Mouse (Mus musculus): ENCODE measurements around the gene Josd1. TPM values are rescaled to one million over a fixed set of nuclear protein-coding genes. Genes with fewer than 3 reads are reported as not detected.

Gene Josd1
- polyA plus RNA-seq, 1 experiment from 2014 or later: 13.8 TPM

GRCm38 (mm10) chr15:79661852-79662251 lies 25.9 kb downstream of the Josd1 start:
- no peak for DNase-seq (ENCODE audit: low spot score)

DNA sequence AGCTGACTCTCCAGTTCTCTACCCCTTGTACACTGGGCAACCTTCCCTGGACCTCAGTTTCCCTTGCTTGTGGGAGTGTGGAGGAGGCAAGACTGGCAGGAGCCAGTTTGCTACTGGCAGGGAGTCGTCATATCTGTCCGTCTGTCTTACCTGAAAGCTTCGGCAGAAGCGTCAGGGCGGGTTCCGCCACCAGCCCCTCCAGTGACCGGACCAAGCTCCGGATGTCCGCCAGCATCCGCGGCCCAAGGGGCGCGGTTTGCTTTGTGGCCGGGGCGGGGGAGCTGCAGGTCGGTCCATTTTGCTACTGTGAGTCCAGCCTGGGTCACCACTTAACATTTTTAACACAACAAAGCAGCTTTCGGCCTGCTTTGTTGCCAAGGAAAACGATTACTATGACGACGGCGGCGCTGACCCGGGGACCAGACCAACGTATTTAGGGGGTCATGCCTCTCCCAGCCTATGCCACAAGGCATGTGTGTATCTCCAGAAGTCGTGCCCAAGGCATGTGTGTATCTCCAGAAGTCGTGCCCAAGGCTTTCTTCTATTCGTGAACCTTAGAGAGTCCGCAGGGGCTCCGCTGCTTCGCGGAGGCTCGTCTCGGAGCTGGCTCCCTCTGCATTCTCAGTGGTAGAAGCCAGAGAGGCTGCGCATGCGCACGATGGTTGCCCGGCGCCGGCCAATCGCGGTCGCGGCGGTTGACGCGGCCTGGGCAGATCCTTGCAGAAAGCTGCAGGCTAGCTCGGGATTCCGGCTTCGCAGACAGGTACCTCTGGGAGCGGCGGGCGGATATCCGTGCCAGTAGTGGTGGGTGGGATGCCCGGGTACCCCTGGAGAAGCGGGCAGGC lies 29.0 kb downstream of the Josd1 start, which contains the start of the genes Fam227a and Cby1:
TSS of gene Fam227a (minus strand) at position 426 of the 845 bp plus-strand sequence.
TSS of gene Cby1 (plus strand) at position 669 of the 845 bp plus-strand sequence.
- WGBS: under 1% methylated on average over 55 of the region's 55 CpGs
- DNase-seq (ENCODE audit: low spot score): peak; percentile 99
- H3K4me3 ChIP-seq (ENCODE audit: low read depth, low read length): peak within 1 kb of the TSS; percentile 69
- peak within 1 kb of the TSS; percentile 91 for H3K27ac ChIP-seq (ENCODE audit: low read depth)
- no peaks in the 10 kb centered on the region for H3K36me3 ChIP-seq (ENCODE audit: control insufficient read depth, insufficient read depth, low read length)
- H3K4me1 ChIP-seq (replicated peaks; ENCODE audit: control insufficient read depth, insufficient read depth, low read length): peaks cover 4% of the 10 kb centered on the region
- H3K27me3 ChIP-seq (replicated peaks; ENCODE audit: control insufficient read depth, insufficient read depth, low read length): no peaks in the 10 kb centered on the region
- H3K4me2 ChIP-seq (ENCODE audit: low read length): peak within 1 kb of the TSS; percentile 70
- peak within 1 kb of the TSS; percentile 76 for H3K9ac ChIP-seq (ENCODE audit: low read length)
- H3K9me3 ChIP-seq (ENCODE audit: control insufficient read depth, low read length): peaks cover 4% of the 10 kb centered on the region; the same call in 1 of the 2 replicates
- peak; percentile 88 for ATAC-seq (replicated peaks; ENCODE audit: low FRiP score, low TSS enrichment, low read depth)

More at GRCm38 (mm10) chr15:79661852-79662251, 25.9 kb downstream of the Josd1 start:
- H3K4me2 ChIP-seq (ENCODE audit: low read length): no peak overlapping the region
- H3K9me3 ChIP-seq (ENCODE audit: control insufficient read depth, low read length): peaks cover 4% of the 10 kb centered on the region; the same call in 1 of the 2 replicates
- H3K4me3 ChIP-seq (ENCODE audit: low read depth, low read length): no peak overlapping the region
- H3K9ac ChIP-seq (ENCODE audit: low read length): no peak overlapping the region
- H3K27me3 ChIP-seq (replicated peaks; ENCODE audit: control insufficient read depth, insufficient read depth, low read length): no peaks in the 10 kb centered on the region
- ATAC-seq (replicated peaks; ENCODE audit: low FRiP score, low TSS enrichment, low read depth): no peak
- H3K27ac ChIP-seq (ENCODE audit: low read depth): no peak overlapping the region
- H3K4me1 ChIP-seq (replicated peaks; ENCODE audit: control insufficient read depth, insufficient read depth, low read length): peaks cover 4% of the 10 kb centered on the region
- H3K36me3 ChIP-seq (ENCODE audit: control insufficient read depth, insufficient read depth, low read length): peaks cover 13% of the 10 kb centered on the region; the same call in 1 of the 2 replicates
- WGBS: 69% methylated on average over 4 of the region's 4 CpGs

DNA sequence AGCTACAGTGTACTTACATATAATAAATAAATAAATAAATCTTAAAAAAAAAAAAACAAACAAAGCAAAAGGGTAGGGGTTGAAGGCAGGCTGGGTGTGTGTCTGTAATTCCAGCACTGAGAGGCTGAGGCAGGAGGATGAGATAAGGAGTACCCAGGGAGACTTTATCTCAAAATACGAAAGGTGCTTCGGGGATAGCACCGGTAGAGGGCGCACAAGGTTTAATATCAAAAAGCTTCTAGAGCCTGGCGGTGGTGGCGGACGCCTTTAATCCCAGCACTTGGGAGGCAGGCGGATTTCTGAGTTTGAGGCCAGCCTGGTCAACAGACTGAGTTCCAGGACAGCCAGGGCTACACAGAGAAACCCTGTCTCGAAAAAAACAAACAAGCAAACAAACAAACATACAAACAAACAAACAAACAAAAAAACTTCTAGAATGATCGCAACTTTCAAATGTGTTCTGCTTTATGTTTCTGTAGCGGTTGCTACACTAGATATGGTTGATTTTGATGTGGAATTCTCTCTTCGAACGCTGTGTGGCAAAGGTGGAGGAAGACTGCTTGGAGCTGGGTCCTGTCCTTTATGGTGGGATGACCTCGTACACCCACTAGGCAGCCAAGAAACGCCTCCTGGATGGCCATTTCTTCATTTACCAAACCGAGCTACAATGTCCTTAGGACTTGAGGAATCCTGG lies 29.7 kb downstream of the Josd1 start:
- Histone ChIP-seq H3K27me3 (replicated peaks; ENCODE audit: control insufficient read depth, insufficient read depth, low read length) (no peaks in the 10 kb centered on the region), H3K4me2 (ENCODE audit: low read length) (peak overlapping the region; percentile 70), H3K9ac (ENCODE audit: low read length) (peak overlapping the region; percentile 76), H3K4me3 (ENCODE audit: low read depth, low read length) (peak overlapping the region; percentile 69), H3K27ac (ENCODE audit: low read depth) (peak overlapping the region; percentile 91), H3K36me3 (ENCODE audit: control insufficient read depth, insufficient read depth, low read length) (no peaks in the 10 kb centered on the region), H3K4me1 (replicated peaks; ENCODE audit: control insufficient read depth, insufficient read depth, low read length) (peaks cover 4% of the 10 kb centered on the region), H3K9me3 (ENCODE audit: control insufficient read depth, low read length) (peaks cover 4% of the 10 kb centered on the region; the same call in 1 of the 2 replicates)
- ATAC-seq (replicated peaks; ENCODE audit: low FRiP score, low TSS enrichment, low read depth): no peak; the same call in 1 of the 2 replicates
- 4% methylated on average over 16 of the region's 16 CpGs for WGBS
- peak; percentile 93 for DNase-seq (ENCODE audit: low spot score)

DNA sequence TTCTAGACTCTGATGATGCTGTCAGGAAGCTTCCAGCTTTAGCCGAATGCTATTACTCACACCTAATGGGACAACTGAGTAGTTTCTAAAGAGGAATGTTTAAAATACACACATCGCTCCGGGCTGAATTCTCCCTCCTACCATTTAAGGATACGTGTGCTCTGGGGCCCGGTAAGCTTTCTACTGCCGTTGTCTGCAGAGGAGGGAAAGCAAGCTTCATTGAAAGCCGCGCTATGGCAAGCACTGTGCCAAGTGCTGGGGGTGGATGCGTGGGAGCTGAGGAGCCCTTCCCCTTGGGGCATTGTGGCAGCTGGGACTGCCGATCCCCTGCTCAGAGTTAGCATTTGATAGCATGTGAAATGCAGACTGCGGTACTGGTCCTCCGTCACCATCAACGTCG lies 31.3 kb downstream of the Josd1 start:
- Histone ChIP-seq H3K27me3 (replicated peaks; ENCODE audit: control insufficient read depth, insufficient read depth, low read length) (no peaks in the 10 kb centered on the region), H3K4me3 (ENCODE audit: low read depth, low read length) (no peak overlapping the region), H3K4me1 (replicated peaks; ENCODE audit: control insufficient read depth, insufficient read depth, low read length) (peaks cover 4% of the 10 kb centered on the region), H3K9me3 (ENCODE audit: control insufficient read depth, low read length) (no peaks in the 10 kb centered on the region), H3K27ac (ENCODE audit: low read depth) (peak overlapping the region; percentile 35; the same call in 1 of the 2 replicates), H3K9ac (ENCODE audit: low read length) (no peak overlapping the region), H3K4me2 (ENCODE audit: low read length) (no peak overlapping the region), H3K36me3 (ENCODE audit: control insufficient read depth, insufficient read depth, low read length) (no peaks in the 10 kb centered on the region)
- DNase-seq (ENCODE audit: low spot score): no peak
- WGBS: 81% methylated on average over 14 of the region's 14 CpGs
- ATAC-seq (replicated peaks; ENCODE audit: low FRiP score, low TSS enrichment, low read depth): no peak

DNA sequence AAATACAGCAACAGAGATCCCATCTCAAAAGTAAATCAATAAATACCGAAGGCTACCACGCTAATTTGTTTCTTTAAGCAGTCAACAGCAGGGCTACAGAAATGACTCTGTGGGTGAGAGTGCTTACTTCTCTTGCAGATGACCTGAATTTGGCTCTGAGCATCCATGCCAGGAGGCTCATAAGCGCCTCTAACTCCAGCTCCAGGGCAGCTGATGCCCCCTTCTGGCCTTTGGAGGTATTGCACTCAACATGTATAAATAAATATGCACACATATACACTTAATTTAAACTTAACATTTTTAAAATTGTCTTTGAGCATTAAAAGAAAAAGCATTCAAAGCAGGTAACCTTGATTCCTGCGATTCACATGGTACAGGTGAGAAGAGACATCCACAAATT lies 36.2 kb downstream of the Josd1 start:
- 78% methylated on average over 4 of the region's 4 CpGs for WGBS
- H3K36me3 ChIP-seq (ENCODE audit: control insufficient read depth, insufficient read depth, low read length): peaks cover 3% of the 10 kb centered on the region; the same call in 1 of the 2 replicates
- no peak overlapping the region for H3K4me3 ChIP-seq (ENCODE audit: low read depth, low read length)
- H3K4me2 ChIP-seq (ENCODE audit: low read length): no peak overlapping the region
- H3K9me3 ChIP-seq (ENCODE audit: control insufficient read depth, low read length): no peaks in the 10 kb centered on the region
- DNase-seq (ENCODE audit: low spot score) (no peak), ATAC-seq (replicated peaks; ENCODE audit: low FRiP score, low TSS enrichment, low read depth) (no peak)
- no peaks in the 10 kb centered on the region for H3K27me3 ChIP-seq (replicated peaks; ENCODE audit: control insufficient read depth, insufficient read depth, low read length)
- H3K9ac ChIP-seq (ENCODE audit: low read length): no peak overlapping the region
- H3K4me1 ChIP-seq (replicated peaks; ENCODE audit: control insufficient read depth, insufficient read depth, low read length): no peaks in the 10 kb centered on the region
- no peak overlapping the region for H3K27ac ChIP-seq (ENCODE audit: low read depth)

DNA sequence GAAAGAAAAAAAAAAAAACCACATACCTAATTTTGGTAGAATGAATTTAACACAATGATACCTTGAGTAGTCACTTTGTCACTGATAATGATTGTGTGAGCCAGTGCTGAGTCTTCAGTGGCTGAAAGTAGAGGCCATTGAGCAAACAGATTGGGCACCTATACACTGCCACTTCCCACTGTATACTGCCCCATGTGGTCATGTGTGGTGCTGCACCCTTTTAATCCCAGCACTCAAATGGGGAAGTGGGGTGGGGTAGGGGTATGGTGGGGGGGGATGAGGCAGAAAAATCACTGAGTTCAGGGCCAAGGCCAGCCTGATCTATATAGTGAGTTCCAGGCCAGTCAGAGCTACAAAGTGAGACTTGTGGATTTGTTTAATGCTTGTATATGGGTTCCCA lies 37.1 kb downstream of the Josd1 start:
- Histone ChIP-seq H3K4me1 (replicated peaks; ENCODE audit: control insufficient read depth, insufficient read depth, low read length) (no peaks in the 10 kb centered on the region), H3K27me3 (replicated peaks; ENCODE audit: control insufficient read depth, insufficient read depth, low read length) (no peaks in the 10 kb centered on the region), H3K36me3 (ENCODE audit: control insufficient read depth, insufficient read depth, low read length) (peaks cover 3% of the 10 kb centered on the region; the same call in 1 of the 2 replicates), H3K4me2 (ENCODE audit: low read length) (no peak overlapping the region), H3K9ac (ENCODE audit: low read length) (no peak overlapping the region), H3K4me3 (ENCODE audit: low read depth, low read length) (no peak overlapping the region), H3K9me3 (ENCODE audit: control insufficient read depth, low read length) (no peaks in the 10 kb centered on the region), H3K27ac (ENCODE audit: low read depth) (no peak overlapping the region)
- peak; percentile 66 for DNase-seq (ENCODE audit: low spot score)
- no peak for ATAC-seq (replicated peaks; ENCODE audit: low FRiP score, low TSS enrichment, low read depth)

- no peaks in the 10 kb centered on the region for H3K27me3 ChIP-seq (replicated peaks; ENCODE audit: control insufficient read depth, insufficient read depth, low read length)
- ATAC-seq (replicated peaks; ENCODE audit: low FRiP score, low TSS enrichment, low read depth): no peak
- H3K4me2 ChIP-seq (ENCODE audit: low read length): no peak overlapping the region
- no peak for DNase-seq (ENCODE audit: low spot score)
- no peaks in the 10 kb centered on the region for H3K4me1 ChIP-seq (replicated peaks; ENCODE audit: control insufficient read depth, insufficient read depth, low read length)
- H3K4me3 ChIP-seq (ENCODE audit: low read depth, low read length): no peak overlapping the region
- H3K27ac ChIP-seq (ENCODE audit: low read depth): no peak overlapping the region
- H3K9me3 ChIP-seq (ENCODE audit: control insufficient read depth, low read length): no peaks in the 10 kb centered on the region
- whole genome bisulfite sequencing: 82% methylated on average over 12 of the region's 12 CpGs
- no peak overlapping the region for H3K9ac ChIP-seq (ENCODE audit: low read length)
- peaks cover 3% of the 10 kb centered on the region; the same call in 1 of the 2 replicates for H3K36me3 ChIP-seq (ENCODE audit: control insufficient read depth, insufficient read depth, low read length)
These were observed 39.6 kb downstream of the Josd1 start for GRCm38 (mm10) chr15:79648130-79648529.

GRCm38 (mm10) chr15:79645483-79645882 lies 42.2 kb downstream of the Josd1 start:
- 84% methylated on average over 2 of the region's 2 CpGs for WGBS
- DNase-seq (ENCODE audit: low spot score): no peak

More at GRCm38 (mm10) chr15:79645483-79645882, 42.2 kb downstream of the Josd1 start:
- H3K9ac ChIP-seq (ENCODE audit: low read length): no peak overlapping the region
- no peaks in the 10 kb centered on the region for H3K9me3 ChIP-seq (ENCODE audit: control insufficient read depth, low read length)
- no peak overlapping the region for H3K4me3 ChIP-seq (ENCODE audit: low read depth, low read length)
- H3K4me2 ChIP-seq (ENCODE audit: low read length): no peak overlapping the region
- H3K4me1 ChIP-seq (replicated peaks; ENCODE audit: control insufficient read depth, insufficient read depth, low read length): no peaks in the 10 kb centered on the region
- peaks cover 3% of the 10 kb centered on the region; the same call in 1 of the 2 replicates for H3K36me3 ChIP-seq (ENCODE audit: control insufficient read depth, insufficient read depth, low read length)
- no peaks in the 10 kb centered on the region for H3K27me3 ChIP-seq (replicated peaks; ENCODE audit: control insufficient read depth, insufficient read depth, low read length)
- no peak overlapping the region for H3K27ac ChIP-seq (ENCODE audit: low read depth)
- no peak for ATAC-seq (replicated peaks; ENCODE audit: low FRiP score, low TSS enrichment, low read depth)

All from intestine, embryonic 14.5 days (tissue).